In the genomic region with DNA sequence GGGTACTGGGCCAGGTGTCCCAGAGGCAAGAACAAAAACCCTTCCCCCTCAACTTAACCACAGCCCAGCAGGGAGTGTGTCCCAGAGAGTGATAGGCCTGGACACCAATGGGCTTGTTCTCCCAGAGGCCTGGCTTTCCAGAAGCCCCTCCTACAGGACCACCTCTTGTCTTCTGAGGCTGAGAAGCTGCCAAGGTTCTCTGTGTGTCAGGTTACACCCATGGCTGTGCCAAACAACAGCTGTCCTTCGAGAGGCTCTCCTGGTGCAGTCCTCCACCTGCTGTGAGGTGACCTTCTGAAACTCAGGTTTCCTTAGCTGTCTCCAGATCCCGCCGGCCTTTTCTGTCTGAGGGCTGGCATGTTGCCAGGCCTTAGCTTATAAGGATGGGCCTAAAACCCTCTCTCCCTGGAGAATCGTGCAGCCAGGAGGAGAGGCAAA, we compare ENCODE assay signal across 8 mouse cellular contexts. TPM values are rescaled to one million over a fixed set of nuclear protein-coding genes. Genes with fewer than 3 reads are reported as not detected.
DNase-seq lines count a peak whose midpoint lies in the region; ATAC-seq lines count a peak whose summit lies in the region.

No protein-coding gene starts in this region.

- ATAC-seq in embryonic facial prominence, embryonic 15.5 days (ENCODE audit: insufficient number of reproducible peaks, low FRiP score, low TSS enrichment, low read depth): peak; percentile 87
- ATAC-seq in intestine, embryonic 14.5 days (replicated peaks; ENCODE audit: low FRiP score, low TSS enrichment, low read depth): peak; percentile 56; the same call in 1 of the 2 replicates
- ATAC-seq in stomach, embryonic 16.5 days (ENCODE audit: insufficient read depth, low FRiP score): peak; percentile 57; the same call in 1 of the 2 replicates

- H3K9me3 ChIP-seq in embryonic facial prominence, embryonic 15.5 days (replicated peaks): no peaks in the 10 kb centered on the region
- H3K9me3 ChIP-seq in intestine, embryonic 14.5 days (ENCODE audit: control insufficient read depth, low read length): peaks cover 4% of the 10 kb centered on the region
- 0 out of 2 replicates have a peak, but pooled peaks cover 3% of the 10 kb centered on the region for H3K9me3 ChIP-seq in stomach, embryonic 16.5 days (replicated peaks; ENCODE audit: control insufficient read depth, low read length)

- no peak overlapping the region for H3K9ac ChIP-seq in embryonic facial prominence, embryonic 15.5 days
- H3K9ac ChIP-seq in intestine, embryonic 14.5 days (ENCODE audit: low read length): no peak overlapping the region
- H3K9ac ChIP-seq in stomach, embryonic 16.5 days (ENCODE audit: low read length): no peak overlapping the region

- DNase-seq in thymus, postnatal 4 days: peak; percentile 24
- no peak for DNase-seq in thymus, adult 18-20 months
- DNase-seq in intestine, embryonic 14.5 days (ENCODE audit: low spot score): peak; percentile 68
- peak; percentile 24 for DNase-seq in lung, postnatal 10 days
- DNase-seq in B cell, adult 2 months: no peak
- no peak for DNase-seq in spleen, adult 18-20 months

- H3K4me1 ChIP-seq in embryonic facial prominence, embryonic 15.5 days: peaks cover 11% of the 10 kb centered on the region
- H3K4me1 ChIP-seq in intestine, embryonic 14.5 days (replicated peaks; ENCODE audit: control insufficient read depth, insufficient read depth, low read length): 0 out of 2 replicates have a peak, but pooled peaks cover 3% of the 10 kb centered on the region
- H3K4me1 ChIP-seq in stomach, embryonic 16.5 days (ENCODE audit: control insufficient read depth, insufficient read depth, low read length): peaks cover 8% of the 10 kb centered on the region; the same call in 1 of the 2 replicates

- H3K36me3 ChIP-seq in embryonic facial prominence, embryonic 15.5 days: no peaks in the 10 kb centered on the region
- H3K36me3 ChIP-seq in intestine, embryonic 14.5 days (ENCODE audit: control insufficient read depth, insufficient read depth, low read length): no peaks in the 10 kb centered on the region
- H3K36me3 ChIP-seq in stomach, embryonic 16.5 days (ENCODE audit: control insufficient read depth, insufficient read depth, low read length): no peaks in the 10 kb centered on the region

- H3K27me3 ChIP-seq in embryonic facial prominence, embryonic 15.5 days: no peaks in the 10 kb centered on the region
- no peaks in the 10 kb centered on the region for H3K27me3 ChIP-seq in intestine, embryonic 14.5 days (replicated peaks; ENCODE audit: control insufficient read depth, insufficient read depth, low read length)
- no peaks in the 10 kb centered on the region for H3K27me3 ChIP-seq in stomach, embryonic 16.5 days (ENCODE audit: control insufficient read depth, insufficient read depth, low read length)

- H3K4me3 ChIP-seq in embryonic facial prominence, embryonic 15.5 days (replicated peaks): no peak overlapping the region
- H3K4me3 ChIP-seq in intestine, embryonic 14.5 days (ENCODE audit: low read depth, low read length): no peak overlapping the region
- no peak overlapping the region for H3K4me3 ChIP-seq in stomach, embryonic 16.5 days (replicated peaks; ENCODE audit: low read length)

- no peak overlapping the region for H3K4me2 ChIP-seq in embryonic facial prominence, embryonic 15.5 days (replicated peaks)
- no peak overlapping the region for H3K4me2 ChIP-seq in intestine, embryonic 14.5 days (ENCODE audit: low read length)
- H3K4me2 ChIP-seq in stomach, embryonic 16.5 days (ENCODE audit: low read depth, low read length): no peak overlapping the region

- no peak overlapping the region for H3K27ac ChIP-seq in embryonic facial prominence, embryonic 15.5 days (replicated peaks)
- H3K27ac ChIP-seq in intestine, embryonic 14.5 days (ENCODE audit: low read depth): no peak overlapping the region
- H3K27ac ChIP-seq in stomach, embryonic 16.5 days (ENCODE audit: low read length): no peak overlapping the region

- 4% methylated on average over 4 of the region's 4 CpGs for WGBS in embryonic facial prominence, embryonic 15.5 days
- WGBS in intestine, embryonic 14.5 days: 13% methylated on average over 4 of the region's 4 CpGs
- 5% methylated on average over 4 of the region's 4 CpGs for WGBS in stomach, embryonic 16.5 days

RNA-seq across cellular contexts. Expression of a gene that starts 29.2 kb away (rescaled TPM):
- 57.2 and 60.5 TPM in 2 replicates for polyA plus RNA-seq in embryonic facial prominence, embryonic 15.5 days (2015; fragmentation: Nextera tagmentation; extraction: Ambion mirVana)
- polyA plus RNA-seq in intestine, embryonic 14.5 days (2014; fragmentation: Nextera tagmentation; extraction: Ambion mirVana): 42.9 and 48.6 TPM in 2 replicates
- 64.1 and 72.2 TPM in 2 replicates for polyA plus RNA-seq in stomach, embryonic 16.5 days (2015; fragmentation: Nextera tagmentation; extraction: Ambion mirVana)

Comparison
In these comparisons a context has a peak if more than half of its experiments do, and no peak if none do; other contexts are left out.
1. DNase-seq: peak in thymus, postnatal 4 days (single experiment), intestine, embryonic 14.5 days (single experiment) and lung, postnatal 10 days (single experiment); none in thymus, adult 18-20 months (0 of 2), B cell, adult 2 months (0 of 2) and spleen, adult 18-20 months (0 of 2).
2. Peak in every context shown above with its lines, with median percentiles within 50 percentile points of each other: ATAC-seq.